Mouse (Mus musculus) cerebellum, adult 11 months (tissue): ENCODE data around the gene Grid2ip.

ENCODE experiments used
- DNase-seq: peaks from one replicate; pipeline ENCODE4 v3.0.0; 2022

The Grid2ip gene

DNA sequence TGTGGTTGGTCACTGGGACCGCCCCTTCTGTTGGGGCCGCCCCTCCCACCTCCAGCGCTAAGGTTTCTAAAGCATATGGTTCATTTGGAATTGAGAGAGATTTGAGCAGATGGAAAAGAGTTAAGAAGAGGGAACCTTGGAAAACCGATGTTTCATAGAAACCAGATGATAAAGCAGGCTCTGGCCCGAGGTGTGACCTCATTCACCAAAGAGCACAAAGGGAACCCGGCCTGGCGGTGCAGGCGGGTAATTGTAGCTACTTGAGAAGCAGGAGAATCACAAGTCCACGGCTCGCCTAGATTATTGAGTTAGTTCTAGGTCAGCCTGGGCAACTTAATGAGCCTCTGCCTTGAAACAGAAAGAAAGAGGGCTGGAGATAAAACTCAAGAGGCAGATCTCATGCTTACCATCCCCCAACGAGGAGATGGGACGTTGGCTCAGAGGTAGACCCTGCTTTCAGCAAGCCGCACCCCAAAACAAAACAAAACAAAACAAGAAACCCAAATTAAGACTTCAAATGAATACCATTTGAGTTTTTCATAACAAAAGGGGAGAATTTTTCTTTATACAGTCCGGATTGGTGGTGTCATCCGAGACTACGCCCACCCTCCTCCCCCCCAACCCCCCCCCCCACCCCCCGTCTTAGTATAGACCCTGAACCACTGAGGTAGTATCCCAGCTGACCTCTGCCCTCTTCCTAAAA is at the start of gene Grid2ip:
Gene Grid2ip, plus strand, starts transcription at position 653 of the 703 bp plus-strand sequence.
- no peak for DNase-seq

DNA sequence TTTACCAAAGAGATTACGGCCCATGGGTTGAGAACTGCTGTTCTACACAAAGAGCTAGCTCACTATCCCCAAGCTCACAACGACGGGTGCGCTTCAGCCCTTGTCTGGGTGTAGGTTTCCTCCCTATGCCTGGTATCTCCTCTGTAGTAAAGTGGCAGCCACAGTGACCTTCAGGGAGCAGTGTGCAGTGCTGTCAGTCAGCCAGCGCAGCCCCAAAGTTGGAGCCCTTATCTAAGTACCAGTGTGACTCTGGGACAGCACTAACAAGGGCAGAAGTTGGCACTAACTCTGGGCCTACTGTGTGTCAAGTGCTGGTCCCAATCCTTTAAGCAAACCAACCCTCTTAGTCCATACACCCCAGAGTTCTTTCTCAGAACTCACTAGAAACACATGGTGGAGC is 48.3 kb upstream of the Grid2ip start:
- no peak for DNase-seq

DNA sequence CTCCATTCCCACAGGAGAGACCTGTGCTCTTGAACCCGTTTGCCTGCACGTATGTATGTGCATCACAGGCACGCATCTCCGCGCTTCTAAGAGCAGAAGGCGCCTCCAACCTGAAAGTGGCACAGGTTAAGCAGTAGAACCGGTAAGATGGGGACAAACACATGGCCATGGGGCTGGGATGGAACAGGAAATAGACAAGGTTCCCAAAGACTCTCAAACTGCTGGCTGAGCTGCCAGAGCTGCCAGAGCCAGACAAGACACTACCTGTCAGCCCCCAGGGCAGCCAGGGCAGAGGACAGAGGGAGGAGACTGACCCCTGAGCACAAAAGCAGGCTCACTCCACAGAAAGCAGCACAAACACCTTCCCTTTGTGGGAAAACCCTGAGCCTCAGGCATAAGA is 47.2 kb upstream of the Grid2ip start:
- no peak for DNase-seq

DNA sequence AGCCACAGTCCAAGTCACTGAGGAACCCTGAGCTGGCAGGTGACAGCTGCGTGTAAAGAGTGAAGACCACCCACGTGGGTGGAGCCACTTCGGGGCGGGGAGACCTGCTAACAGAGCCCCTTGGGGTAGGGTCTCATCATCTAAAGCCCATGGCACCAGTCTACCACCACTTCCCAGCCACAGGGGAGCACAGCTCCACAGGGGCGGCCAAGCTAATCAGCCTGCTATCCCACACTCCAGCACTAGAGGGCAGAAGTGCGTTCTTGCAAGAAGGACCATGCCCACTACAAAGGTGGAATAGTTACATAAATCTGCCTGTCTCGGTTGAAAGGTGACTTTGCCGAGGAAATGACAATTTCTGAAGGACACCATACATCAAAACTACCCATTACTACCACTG is 45.3 kb upstream of the Grid2ip start:
- peak; percentile 77 for DNase-seq

DNA sequence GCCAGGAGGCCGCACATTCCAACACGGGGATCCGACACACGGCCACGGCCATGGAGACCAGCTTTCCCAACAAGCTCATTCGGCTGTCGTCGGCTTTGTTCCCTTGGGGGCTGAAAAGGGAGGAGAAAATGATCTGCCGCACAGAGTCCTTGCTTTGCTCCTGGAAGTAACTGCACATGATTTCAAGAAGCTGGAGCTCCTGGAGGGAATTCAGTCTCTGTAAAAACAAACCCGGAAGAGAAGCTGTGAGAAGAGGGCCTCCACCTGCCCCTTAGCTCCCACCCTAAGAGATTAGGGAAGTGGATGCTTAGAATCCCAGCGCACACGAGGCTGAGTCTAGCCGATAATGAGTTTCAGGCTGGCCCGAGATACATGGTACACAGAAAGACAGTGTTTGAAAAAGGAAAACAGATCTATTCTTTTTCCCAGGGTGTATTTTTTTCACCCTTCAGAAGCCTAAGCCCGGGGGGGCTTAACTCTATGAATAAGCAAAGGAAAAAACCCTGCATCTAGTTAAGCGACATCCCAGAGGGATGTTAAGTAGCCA is 42.9 kb upstream of the Grid2ip start:
- no peak for DNase-seq

DNA sequence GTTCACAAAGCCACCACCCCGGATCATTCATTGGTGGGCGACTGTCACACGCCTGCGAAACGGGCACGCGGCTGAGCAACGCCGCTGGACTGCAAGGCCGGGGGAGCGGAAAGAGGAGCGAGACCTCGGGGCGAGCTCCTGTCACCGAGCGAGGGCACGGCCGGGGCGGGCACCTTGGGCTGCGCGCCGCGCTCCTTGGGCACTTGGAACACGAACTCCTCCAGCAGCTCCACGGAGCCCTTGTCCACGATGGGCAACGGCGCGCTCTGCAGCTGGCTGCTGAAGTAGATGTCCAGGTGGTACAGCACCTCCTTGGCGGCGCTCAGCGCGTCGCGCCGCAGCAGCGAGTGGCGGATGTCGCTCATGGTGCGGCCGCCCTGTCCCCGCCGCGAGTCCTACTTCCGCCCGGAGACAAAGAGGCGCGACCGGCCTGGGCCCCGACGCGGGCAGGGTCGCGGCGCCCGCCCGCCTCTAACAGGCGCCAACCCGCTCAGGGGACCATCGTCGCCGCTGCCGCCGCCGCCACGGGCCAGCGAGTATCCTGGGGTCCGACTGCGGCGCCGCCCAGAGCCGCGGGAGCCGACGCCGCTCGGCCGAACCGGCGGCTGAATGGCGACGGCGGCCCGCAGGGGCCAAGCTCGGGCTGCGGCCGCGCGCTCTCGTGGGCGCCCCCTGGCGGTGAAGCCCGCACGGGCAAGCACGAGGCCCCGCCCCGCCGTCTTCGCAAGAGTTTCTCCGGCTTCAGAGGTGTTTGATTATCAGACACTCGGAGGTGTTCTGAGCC is 42.2 kb upstream of the Grid2ip start, which contains the start of gene E130309D02Rik:
Gene E130309D02Rik, minus strand, starts transcription at position 631 of the 784 bp plus-strand sequence.
- DNase-seq = peak; percentile 88

DNA sequence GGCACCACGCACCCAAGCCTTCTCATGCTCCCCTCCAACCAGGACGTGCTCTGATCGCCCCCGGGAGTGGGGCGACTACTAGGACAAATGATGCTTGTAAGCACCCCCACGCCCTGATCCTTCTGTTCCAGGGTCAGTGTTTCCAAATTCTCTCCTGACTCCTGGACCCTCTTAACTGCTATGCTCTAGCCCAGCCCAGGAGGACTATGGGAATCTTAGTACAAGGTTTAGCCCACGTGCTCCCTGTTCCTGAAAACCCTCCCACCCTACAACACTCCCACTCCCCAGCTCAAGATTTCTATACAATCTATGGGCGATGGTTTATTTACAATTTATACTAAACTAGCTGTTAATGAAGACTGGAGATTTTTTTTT is 41.6 kb upstream of the Grid2ip start:
- DNase-seq = no peak

DNA sequence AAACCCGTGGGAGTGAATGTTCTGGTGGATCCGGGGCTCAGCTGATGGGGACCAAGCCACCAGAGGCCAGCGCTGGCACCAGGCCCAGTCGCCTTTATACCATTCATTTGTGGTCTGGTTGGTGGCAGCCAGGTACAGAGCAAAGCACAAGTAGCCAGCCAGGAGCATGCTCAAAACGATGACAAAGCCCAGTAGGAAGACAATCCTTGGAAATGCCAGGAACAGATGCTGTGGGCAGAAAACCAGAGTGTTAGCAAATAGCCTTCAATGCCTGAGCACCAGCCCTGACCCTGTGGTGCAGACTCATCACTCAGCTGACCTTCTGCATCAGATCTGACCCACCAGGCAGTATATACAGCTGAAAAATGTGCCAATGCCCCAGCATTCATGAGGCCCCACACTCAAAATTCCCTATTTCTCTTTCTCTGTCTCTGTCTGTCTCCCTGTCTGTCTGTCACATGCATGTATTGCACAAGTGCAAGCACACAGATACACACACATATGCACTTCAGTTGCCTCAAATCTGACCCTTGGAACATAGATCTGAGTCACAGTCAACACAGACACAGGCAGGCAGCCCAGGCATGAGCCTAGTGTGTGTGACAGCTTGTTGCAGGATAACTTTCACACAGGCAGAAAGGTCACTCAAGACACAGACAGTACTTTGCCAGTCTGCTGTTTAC is 40.4 kb upstream of the Grid2ip start:
- DNase-seq = peak; percentile 30

DNA sequence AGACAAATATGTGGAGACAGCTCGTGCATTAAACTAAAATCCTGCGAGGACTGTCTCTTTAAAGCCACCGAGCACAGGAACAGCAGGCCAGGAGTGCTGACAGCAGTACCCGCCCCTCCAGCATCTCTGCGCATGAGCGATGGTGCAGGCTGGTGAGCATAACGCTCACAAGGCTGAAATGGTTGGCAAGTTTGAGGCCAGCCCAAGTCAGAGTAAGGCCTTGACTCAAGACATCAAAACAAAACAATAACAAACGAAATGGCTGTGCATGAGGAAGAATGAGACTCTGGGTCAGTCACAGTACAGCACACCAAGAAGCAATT is 39.9 kb upstream of the Grid2ip start:
- DNase-seq = no peak

DNA sequence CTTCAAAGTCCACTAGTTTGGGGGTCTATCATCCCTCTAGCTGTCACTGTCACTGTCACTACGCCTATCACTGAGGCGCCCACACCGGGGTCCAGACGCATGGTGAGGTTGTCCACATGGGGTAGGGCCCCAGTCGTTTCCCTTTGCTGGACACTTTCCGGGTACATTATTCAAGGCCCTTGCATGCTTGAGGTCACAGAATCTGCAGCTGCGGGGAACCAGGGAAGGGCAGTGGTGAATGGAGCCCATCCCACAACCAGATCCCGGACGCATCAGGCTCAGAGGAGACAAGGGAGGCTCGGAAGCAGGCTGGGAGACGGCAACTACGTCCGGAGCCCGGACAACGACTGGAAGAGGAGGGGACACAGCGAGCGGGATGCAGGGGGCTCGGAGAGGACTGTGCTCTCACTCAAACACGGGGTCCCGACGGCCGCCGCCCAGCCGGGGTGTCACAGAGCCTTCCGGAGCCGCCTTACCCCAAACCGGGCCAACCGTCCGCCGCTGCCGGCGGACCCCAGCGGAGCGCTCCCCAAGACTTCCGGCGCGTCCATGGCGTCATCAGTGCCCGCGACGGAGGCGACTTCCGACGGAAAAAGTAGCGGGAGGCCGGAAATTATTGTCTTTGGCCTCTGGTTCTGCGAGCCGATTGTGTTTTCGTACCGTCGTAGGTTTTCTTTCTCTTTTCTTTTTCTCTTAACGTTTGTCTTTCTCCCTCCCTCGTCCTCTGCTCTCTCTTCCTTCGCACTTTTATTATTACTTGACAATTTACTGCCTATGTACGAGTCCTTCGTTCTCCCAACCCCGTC is 28.2 kb upstream of the Grid2ip start, which contains the start of gene Zdhhc4:
Gene Zdhhc4, minus strand, starts transcription at position 567 of the 806 bp plus-strand sequence.
- DNase-seq = peak; percentile 85

DNA sequence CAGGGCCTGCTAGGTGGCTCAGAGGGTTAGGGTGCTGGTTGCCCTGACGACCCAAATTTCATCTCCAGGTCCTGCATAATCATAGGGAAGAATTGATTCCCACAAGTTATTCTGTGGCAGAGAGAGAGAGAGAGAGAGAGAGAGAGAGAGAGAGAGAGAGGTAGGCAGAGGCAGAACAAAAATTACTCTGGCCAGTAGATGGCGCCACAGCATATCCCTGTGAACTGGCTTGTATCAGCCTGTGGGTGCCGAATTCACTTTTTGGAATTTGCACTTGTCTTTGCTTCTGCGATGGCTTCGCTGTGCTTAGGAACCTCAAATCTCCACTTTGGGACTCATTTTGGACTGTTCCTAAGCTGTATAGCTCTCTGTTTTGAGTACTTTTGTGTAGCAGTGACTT is 23.3 kb upstream of the Grid2ip start:
- DNase-seq = peak; percentile 67

DNA sequence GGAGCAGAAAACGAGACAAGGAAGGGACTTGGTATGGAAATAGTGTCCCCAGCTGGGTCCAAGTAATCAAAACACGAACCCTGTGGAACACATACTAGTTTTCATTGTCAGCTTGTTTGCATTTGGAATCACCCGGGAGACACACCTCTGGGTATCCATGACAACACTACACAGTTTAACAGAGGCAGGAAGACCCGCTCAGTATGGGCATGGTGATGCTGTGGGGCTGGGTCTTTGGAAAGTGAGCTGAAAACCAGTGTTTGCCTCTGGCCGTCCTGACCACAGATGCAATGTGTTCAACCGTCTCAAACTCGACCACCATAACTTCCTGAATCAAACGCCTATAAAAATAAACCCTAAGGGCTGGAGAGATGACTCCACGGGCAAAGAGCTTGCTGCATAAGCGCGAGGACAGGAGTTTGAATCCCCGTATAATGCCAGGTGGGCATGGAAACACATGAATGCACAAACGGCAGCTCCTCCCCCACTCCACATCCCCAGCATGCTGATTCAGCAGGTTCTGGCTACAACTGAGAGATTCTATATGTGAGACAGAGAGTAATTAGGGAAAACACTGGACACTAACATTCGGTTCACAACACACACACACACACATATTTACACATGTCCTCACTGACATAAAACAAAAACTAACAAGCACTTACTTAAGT is 22.6 kb upstream of the Grid2ip start:
- DNase-seq = no peak

DNA sequence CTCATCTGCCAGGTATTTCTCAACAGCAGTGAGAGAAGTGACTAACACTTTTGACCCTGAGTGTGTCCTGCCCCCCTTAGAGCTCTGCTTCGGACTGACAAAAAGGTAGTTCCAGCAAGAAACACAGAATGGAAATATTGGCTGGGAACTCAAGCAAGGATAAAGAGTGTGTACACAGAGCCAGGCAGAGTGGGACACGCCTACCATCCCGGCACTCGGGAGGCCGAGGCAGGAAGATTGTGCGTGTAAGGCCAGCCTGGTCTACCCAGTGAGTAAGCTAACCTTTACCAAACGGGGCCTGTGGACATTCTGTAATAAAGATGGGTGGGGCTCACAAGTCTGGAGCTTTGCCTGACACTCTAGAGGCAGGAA is 22.1 kb upstream of the Grid2ip start:
- no peak for DNase-seq

DNA sequence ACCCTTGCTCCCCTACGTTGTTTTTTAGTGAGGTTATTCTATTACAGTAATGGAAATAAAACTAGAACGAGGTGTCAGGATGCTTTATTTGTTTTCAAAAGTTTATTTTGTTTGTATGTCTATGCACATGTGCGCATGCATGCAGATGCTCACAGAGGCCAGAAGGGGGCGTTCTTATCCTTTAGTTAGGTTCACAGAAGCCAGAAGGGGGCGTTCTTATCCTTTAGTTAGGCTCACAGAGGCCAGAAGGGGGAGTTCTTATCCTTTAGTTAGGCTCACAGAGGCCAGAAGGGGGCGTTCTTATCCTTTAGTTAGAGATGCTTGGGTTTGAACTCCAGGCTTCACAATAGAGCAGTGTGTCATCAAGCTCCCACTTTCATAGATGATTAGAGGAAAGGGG is 20.6 kb upstream of the Grid2ip start:
- DNase-seq = no peak

DNA sequence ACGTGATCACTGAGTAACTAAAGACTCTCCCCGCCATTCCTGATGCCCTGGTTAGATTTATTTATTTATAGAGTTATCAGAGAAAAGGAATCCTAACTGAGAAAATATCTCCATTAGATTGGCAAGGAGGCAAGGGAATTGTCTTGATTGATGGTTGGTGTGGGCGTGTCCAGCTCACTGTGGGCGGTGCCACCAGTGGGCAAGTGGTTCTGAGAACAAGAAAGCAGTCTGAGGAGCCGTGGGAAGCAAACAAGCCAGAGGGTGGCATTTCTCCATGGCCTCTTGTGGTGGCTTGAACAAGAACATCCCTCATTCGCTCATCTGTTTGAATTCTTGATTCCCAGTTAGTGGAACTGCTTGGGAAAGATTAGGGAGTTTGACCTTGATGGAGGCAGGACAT is 17.5 kb upstream of the Grid2ip start:
- no peak for DNase-seq

DNA sequence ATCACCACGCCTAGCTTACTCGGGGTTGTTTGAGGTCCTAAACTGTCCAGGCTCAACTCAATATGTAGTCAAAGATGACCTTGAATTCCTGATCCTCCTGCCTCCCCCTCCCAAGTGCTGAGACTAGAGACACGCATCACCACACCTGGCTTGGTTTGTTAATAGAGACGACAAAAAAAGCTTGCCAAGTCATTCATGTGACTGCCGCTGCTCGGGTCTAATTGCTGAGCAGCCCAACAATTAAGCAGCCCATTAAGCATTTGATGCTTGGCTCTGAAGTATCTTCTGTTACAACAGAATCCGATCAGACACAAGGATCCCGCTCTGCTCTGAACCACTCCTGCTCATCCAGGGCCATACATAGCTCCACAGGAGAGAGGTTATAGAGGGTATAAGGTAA is 10.8 kb upstream of the Grid2ip start:
- no peak for DNase-seq

DNA sequence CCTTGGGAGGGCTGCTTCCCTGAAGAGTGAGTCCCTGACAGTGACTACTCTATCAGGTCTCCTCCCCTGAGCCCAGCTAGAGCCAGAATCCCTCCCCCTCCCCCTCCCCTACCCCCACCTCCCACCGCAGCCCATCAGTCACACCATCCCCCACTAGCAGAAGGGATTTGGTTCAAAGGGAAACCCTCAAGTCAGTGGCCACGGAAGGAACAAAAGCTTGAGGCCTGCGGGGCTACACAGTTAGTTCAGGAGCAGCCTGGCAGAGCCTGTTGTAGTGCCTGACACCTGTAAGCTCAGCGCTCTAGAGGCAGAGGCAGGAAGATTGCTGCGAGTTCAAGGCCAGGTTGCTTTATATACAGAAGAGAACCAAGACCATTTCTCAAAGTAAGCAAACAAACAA is 1.1 kb upstream of the Grid2ip start:
- DNase-seq = no peak

DNA sequence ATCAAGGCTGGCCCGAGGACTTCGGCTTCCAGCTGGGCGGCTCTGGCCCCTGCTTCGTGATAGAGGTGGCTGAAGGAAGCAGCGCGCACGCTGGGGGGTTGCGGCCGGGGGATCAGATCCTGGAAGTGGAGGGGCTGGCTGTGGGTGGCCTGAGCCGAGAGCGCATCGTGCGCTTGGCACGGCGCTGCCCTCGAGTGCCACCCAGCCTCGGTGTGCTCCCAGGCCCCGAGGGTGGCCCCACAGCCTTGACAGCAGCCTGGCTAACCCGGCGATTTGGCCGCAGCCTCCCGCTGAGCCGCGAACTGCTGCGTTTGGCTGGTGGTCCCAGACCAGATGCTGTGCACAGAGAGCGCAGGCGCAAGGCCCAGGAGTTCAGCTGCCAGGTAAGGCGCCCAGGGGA is 426 bp downstream of the Grid2ip start:
- DNase-seq = no peak

DNA sequence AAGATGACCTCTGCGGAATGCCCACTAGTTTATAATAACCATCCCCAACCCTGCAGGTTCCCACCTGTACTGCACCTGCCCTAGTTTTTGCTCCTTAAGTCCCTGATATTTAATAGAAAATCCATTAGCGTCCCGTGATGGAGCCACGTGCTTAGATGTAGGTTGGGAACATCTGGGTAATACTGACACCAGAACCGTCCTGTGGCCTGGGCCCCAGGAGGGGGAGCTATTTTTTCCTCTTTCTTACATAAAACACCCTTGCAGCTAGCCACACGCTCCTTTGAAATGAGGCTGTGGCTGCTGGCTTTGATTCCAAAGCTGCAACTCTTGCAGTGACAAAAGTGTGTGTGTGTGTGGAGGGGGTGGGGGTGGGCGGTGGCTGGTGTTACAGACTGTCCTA is 2.1 kb downstream of the Grid2ip start:
- DNase-seq = no peak

DNA sequence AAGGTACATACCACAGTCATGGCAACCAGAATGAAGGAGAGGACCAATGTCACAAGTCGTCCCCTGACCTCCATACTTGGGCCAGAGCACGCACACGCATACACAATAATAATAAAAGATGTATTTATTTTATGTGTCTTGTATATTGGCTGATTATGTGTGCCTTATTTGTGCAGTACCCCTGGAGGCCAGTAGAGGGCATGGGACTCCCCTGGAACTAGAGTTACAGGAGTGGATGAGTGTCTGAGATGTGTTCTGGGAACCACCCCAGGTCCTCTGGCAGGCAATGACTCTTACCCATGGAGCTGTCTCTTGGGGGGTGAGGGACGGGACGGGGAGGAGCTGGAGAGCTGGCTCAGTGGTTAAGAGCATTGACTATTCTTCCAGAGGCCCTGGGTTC is 2.9 kb downstream of the Grid2ip start:
- DNase-seq = no peak

DNA sequence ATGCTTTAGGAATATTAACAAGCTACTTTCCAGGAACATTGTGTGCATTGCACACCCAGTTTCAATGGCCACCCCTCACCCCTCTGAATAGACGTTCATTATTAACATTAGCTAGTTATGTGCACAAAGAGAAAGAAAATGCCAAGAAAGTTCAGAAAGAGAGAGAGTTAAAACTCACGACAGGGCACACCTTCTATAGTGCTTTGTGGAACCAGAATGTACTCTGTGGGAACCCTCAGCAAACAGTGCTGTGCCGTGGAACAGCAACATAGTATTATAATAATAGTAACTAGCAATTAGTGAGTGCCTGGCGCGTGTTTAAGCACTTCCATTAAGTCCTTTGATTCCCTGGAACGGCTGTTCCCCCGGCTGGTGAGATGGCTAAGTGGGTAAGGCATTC is 4.3 kb downstream of the Grid2ip start:
- DNase-seq = no peak
